Mouse (Mus musculus): ENCODE data around the gene Krt76.

DNA sequence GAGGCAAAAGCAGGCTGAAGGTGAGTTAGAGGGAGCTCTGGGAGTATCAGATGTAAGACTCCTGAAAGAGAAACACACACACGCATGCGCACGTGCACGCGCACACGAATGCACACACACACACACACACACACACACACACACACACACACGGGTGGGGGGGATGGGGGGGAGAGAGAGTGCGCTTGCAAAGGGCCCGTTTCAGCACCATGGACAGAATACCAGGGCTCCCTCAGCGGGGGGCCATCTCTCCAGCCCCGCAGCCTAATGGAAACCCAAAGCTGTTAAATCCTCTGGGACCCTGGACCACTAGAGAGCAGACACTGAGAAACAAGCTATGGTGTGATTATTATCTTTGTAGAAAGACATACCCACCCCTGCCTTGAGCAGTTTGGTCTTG lies 12.9 kb downstream of the Krt76 start:
- TF ChIP-seq CTCF (IDR thresholded peaks at IDR 0.05; ENCODE audit: borderline replicate concordance, control insufficient read depth, extremely low read depth, insufficient read depth, low read length, poor library complexity) (no peak), POLR2A (IDR thresholded peaks at IDR 0.05; ENCODE audit: control insufficient read depth, extremely low read depth, insufficient read depth, low read length, poor library complexity) (no peak)
